In the genomic region with DNA sequence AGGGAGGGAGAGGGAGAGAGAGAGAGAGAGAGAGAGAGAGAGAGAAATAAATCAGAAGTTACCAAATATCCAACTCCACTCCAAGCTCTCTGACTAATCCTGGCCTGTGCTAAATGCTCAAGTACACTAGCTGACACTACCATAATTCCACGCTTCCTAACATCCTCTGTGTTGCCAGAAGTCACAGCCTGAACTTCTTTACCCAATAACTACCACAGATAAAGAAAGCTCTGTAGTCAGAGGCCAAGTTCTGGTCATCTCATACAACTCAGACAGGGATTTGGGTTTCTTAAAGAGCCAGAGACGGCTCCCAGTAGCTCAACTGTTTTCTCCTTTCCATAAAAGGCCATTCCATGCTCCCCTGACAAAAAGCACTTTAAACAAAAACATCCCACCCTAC, we compare ENCODE assay signal across 16 mouse cellular contexts. TPM values are rescaled to one million over a fixed set of nuclear protein-coding genes. Genes with fewer than 3 reads are reported as not detected.
DNase-seq lines count a peak whose midpoint lies in the region; ATAC-seq and TF ChIP-seq lines count a peak whose summit lies in the region.
"Had no signal": no experiment of that assay in that cellular context is flagged by ENCODE, and none has a peak within 500 bp of the region (broad histone marks: within the 10 kb centered on the region; RNA-seq: fewer than 3 reads in every experiment).

No protein-coding gene starts in this region.

- no peak overlapping the region; the same call in 1 of the 2 replicates for H3K27ac ChIP-seq in heart, adult 2 months
- peak overlapping the region; percentile 19; the same call in 1 of the 2 replicates for H3K27ac ChIP-seq in left cerebral cortex, adult 2 months
- 0 out of 2 replicates have a peak overlapping the region, but pooled peaks have one; percentile 22 for H3K27ac ChIP-seq in midbrain, embryonic 16.5 days (ENCODE audit: low read length)
- no peak overlapping the region for H3K27ac ChIP-seq in midbrain, embryonic 10.5 days (replicated peaks)
- H3K27ac ChIP-seq in stomach, embryonic 15.5 days = peak overlapping the region; percentile 23; the same call in 1 of the 2 replicates
- no peak overlapping the region for H3K27ac ChIP-seq in forebrain, embryonic 16.5 days (ENCODE audit: low read length)
- H3K27ac ChIP-seq: embryonic facial prominence, embryonic 15.5 days; forebrain, embryonic 13.5 days; hindbrain, embryonic 14.5 days; neural tube, embryonic 12.5 days had no signal

- H3K27me3 ChIP-seq in heart, adult 2 months (ENCODE audit: control insufficient read depth, insufficient read depth, low read length) = no peaks in the 10 kb centered on the region
- no peaks in the 10 kb centered on the region for H3K27me3 ChIP-seq in midbrain, embryonic 16.5 days (ENCODE audit: control insufficient read depth, insufficient read depth, low read depth, low read length)
- no peaks in the 10 kb centered on the region for H3K27me3 ChIP-seq in midbrain, embryonic 10.5 days (ENCODE audit: low read depth, poor library complexity, severe bottlenecking)
- H3K27me3 ChIP-seq in stomach, embryonic 15.5 days (replicated peaks) = no peaks in the 10 kb centered on the region
- H3K27me3 ChIP-seq in forebrain, embryonic 16.5 days (replicated peaks; ENCODE audit: control insufficient read depth, insufficient read depth, low read length) = no peaks in the 10 kb centered on the region
- H3K27me3 ChIP-seq: embryonic facial prominence, embryonic 15.5 days; forebrain, embryonic 13.5 days; heart, embryonic 12.5 days; neural tube, embryonic 12.5 days had no signal

- no peak for TF ChIP-seq EP300 in heart, adult 2 months (IDR thresholded peaks at IDR 0.05; ENCODE audit: insufficient read depth, low read depth, low read length)

- ATAC-seq in midbrain, embryonic 16.5 days = no peak
- ATAC-seq in stomach, embryonic 15.5 days (ENCODE audit: insufficient read depth, low FRiP score, low read depth) = no peak
- no peak for ATAC-seq in forebrain, embryonic 16.5 days
- ATAC-seq: forebrain, embryonic 13.5 days had no signal

- peaks cover 1% of the 10 kb centered on the region; the same call in 1 of the 2 replicates for H3K79me2 ChIP-seq in heart, adult 2 months (replicated peaks; ENCODE audit: control insufficient read depth, insufficient read depth, low read length)

- 62% methylated on average over 2 of the region's 2 CpGs for WGBS in heart, adult 2 months
- 73% methylated on average over 2 of the region's 2 CpGs for WGBS in midbrain, embryonic 16.5 days
- WGBS in midbrain, embryonic 10.5 days = 92% methylated on average over 2 of the region's 2 CpGs
- 56% methylated on average over 2 of the region's 2 CpGs for WGBS in stomach, embryonic 15.5 days
- 71% methylated on average over 2 of the region's 2 CpGs for WGBS in forebrain, embryonic 16.5 days

- peaks cover 37% of the 10 kb centered on the region for H3K4me1 ChIP-seq in heart, adult 2 months (ENCODE audit: control insufficient read depth, insufficient read depth, low read length)
- peaks cover 16% of the 10 kb centered on the region for H3K4me1 ChIP-seq in midbrain, embryonic 16.5 days (ENCODE audit: control insufficient read depth, insufficient read depth, low read length)
- peaks cover 28% of the 10 kb centered on the region for H3K4me1 ChIP-seq in midbrain, embryonic 10.5 days
- peaks cover 59% of the 10 kb centered on the region for H3K4me1 ChIP-seq in stomach, embryonic 15.5 days
- H3K4me1 ChIP-seq in forebrain, embryonic 16.5 days (replicated peaks; ENCODE audit: control insufficient read depth, insufficient read depth, low read length) = peaks cover 22% of the 10 kb centered on the region

- no peak for TF ChIP-seq POLR2A in heart, adult 2 months (IDR thresholded peaks at IDR 0.05; ENCODE audit: insufficient read depth, low read depth, low read length)

- no peak overlapping the region for H3K9ac ChIP-seq in heart, adult 2 months (ENCODE audit: low read depth, low read length)
- no peak overlapping the region for H3K9ac ChIP-seq in midbrain, embryonic 16.5 days (ENCODE audit: low read depth, low read length)
- H3K9ac ChIP-seq in stomach, embryonic 15.5 days = no peak overlapping the region
- no peak overlapping the region for H3K9ac ChIP-seq in forebrain, embryonic 16.5 days (replicated peaks; ENCODE audit: low read depth, low read length)
- H3K9ac ChIP-seq: embryonic facial prominence, embryonic 15.5 days; forebrain, embryonic 13.5 days; heart, embryonic 12.5 days; hindbrain, embryonic 14.5 days; neural tube, embryonic 12.5 days had no signal

- H3K36me3 ChIP-seq in heart, adult 2 months (ENCODE audit: control insufficient read depth, insufficient read depth, low read length) = peaks cover 6% of the 10 kb centered on the region; the same call in 1 of the 2 replicates
- no peaks in the 10 kb centered on the region for H3K36me3 ChIP-seq in midbrain, embryonic 16.5 days (ENCODE audit: control insufficient read depth, insufficient read depth, low read length)
- peaks cover 33% of the 10 kb centered on the region for H3K36me3 ChIP-seq in midbrain, embryonic 10.5 days
- no peaks in the 10 kb centered on the region for H3K36me3 ChIP-seq in stomach, embryonic 15.5 days
- H3K36me3 ChIP-seq in forebrain, embryonic 16.5 days (ENCODE audit: control insufficient read depth, insufficient read depth) = no peaks in the 10 kb centered on the region
- H3K36me3 ChIP-seq: embryonic facial prominence, embryonic 15.5 days had no signal

- no peak for TF ChIP-seq CTCF in heart, adult 2 months (IDR thresholded peaks at IDR 0.05)
- TF ChIP-seq CTCF in left cerebral cortex, adult 2 months (IDR thresholded peaks at IDR 0.05) = no peak

- DNase-seq in heart, adult 8-10 months (ENCODE audit: low spot score) = peak; percentile 50
- no peak for DNase-seq in heart, adult 2 months
- DNase-seq in left cerebral cortex, adult 2 months (ENCODE audit: extremely low spot score in 1 of 2, low spot score in 2 of 2) = no peak
- no peak for DNase-seq in left cerebral cortex, adult 18-20 months (ENCODE audit: low spot score in 2 of 2)
- DNase-seq in midbrain, embryonic 10.5 days (ENCODE audit: low spot score) = no peak
- DNase-seq: adrenal gland, adult 8-10 months; cerebellum, adult 2 months; right cerebral cortex, postnatal 14 days had no signal

- intact Hi-C loops in heart, adult 2 months (cut with DNase I) = loop anchor here (5.0 kb wide), 1 partner anchor 38 kb away; a partner anchor contains a TSS
- intact Hi-C loops in left cerebral cortex, adult 2 months (cut with DNase I) = no loop called here

- H3K4me2 ChIP-seq in midbrain, embryonic 16.5 days (ENCODE audit: low read length) = no peak overlapping the region
- no peak overlapping the region for H3K4me2 ChIP-seq in stomach, embryonic 15.5 days
- no peak overlapping the region for H3K4me2 ChIP-seq in forebrain, embryonic 16.5 days (ENCODE audit: low read length)
- H3K4me2 ChIP-seq: embryonic facial prominence, embryonic 15.5 days; forebrain, embryonic 13.5 days; heart, embryonic 12.5 days; hindbrain, embryonic 14.5 days; neural tube, embryonic 12.5 days had no signal

- H3K4me3 ChIP-seq in heart, adult 2 months = no peak overlapping the region
- H3K4me3 ChIP-seq in left cerebral cortex, adult 2 months = no peak overlapping the region
- no peak overlapping the region for H3K4me3 ChIP-seq in midbrain, embryonic 16.5 days (ENCODE audit: low read depth, low read length)
- H3K4me3 ChIP-seq in midbrain, embryonic 10.5 days = no peak overlapping the region
- no peak overlapping the region for H3K4me3 ChIP-seq in stomach, embryonic 15.5 days (replicated peaks)
- no peak overlapping the region for H3K4me3 ChIP-seq in forebrain, embryonic 16.5 days (replicated peaks; ENCODE audit: low read length)
- H3K4me3 ChIP-seq: embryonic facial prominence, embryonic 15.5 days; forebrain, embryonic 13.5 days; heart, embryonic 12.5 days; neural tube, embryonic 12.5 days had no signal

- no peaks in the 10 kb centered on the region for H3K9me3 ChIP-seq in midbrain, embryonic 16.5 days (replicated peaks; ENCODE audit: control insufficient read depth, low read length, poor library complexity, severe bottlenecking)
- H3K9me3 ChIP-seq in midbrain, embryonic 10.5 days (replicated peaks) = no peaks in the 10 kb centered on the region
- H3K9me3 ChIP-seq in stomach, embryonic 15.5 days = no peaks in the 10 kb centered on the region
- H3K9me3 ChIP-seq in forebrain, embryonic 16.5 days (ENCODE audit: control insufficient read depth, low read length) = no peaks in the 10 kb centered on the region
- H3K9me3 ChIP-seq: embryonic facial prominence, embryonic 15.5 days; forebrain, embryonic 13.5 days; heart, embryonic 12.5 days; neural tube, embryonic 12.5 days had no signal

RNA-seq across cellular contexts. Expression of a gene that starts 36.9 kb away (rescaled TPM):
- 10 to 100 TPM; 44.5 to 54.2 (median 47.1) TPM for total RNA-seq in heart, adult 8-10 months (2022)
- total RNA-seq in heart, adult 2 months (2021) = 10 to 100 TPM; 46.2 to 53.8 TPM
- polyA plus RNA-seq in heart, adult 2 months (2012; rRNA removed) = 53.1 and 56.7 TPM in 2 replicates
- total RNA-seq in left cerebral cortex, adult 2 months (2021) = 100 to 1,000 TPM; 133 to 148 TPM
- 100 to 1,000 TPM; 123 to 139 TPM for total RNA-seq in left cerebral cortex, adult 18-20 months (2021)
- 42.2 and 43.8 TPM in 2 replicates for polyA plus RNA-seq in midbrain, embryonic 16.5 days (2015; fragmentation: Nextera tagmentation; extraction: Ambion mirVana)
- 45.5 and 46.0 TPM in 2 replicates for polyA plus RNA-seq in midbrain, embryonic 10.5 days (2016; fragmentation: Nextera tagmentation; extraction: Ambion mirVana)
- 55.7 and 57.7 TPM in 2 replicates for polyA plus RNA-seq in stomach, embryonic 15.5 days (2015; fragmentation: Nextera tagmentation; extraction: Ambion mirVana)
- polyA plus RNA-seq in forebrain, embryonic 16.5 days (2015; fragmentation: Nextera tagmentation; extraction: Ambion mirVana) = 41.2 and 43.8 TPM in 2 replicates

RNA-seq across cellular contexts. Expression of a gene that starts 37.7 kb away (rescaled TPM):
- total RNA-seq in heart, adult 8-10 months (2022) = 10 to 100 TPM in 1 of 4 experiments, 1 to 10 TPM in 3; 5.5 to 12.7 (median 7.3) TPM
- total RNA-seq in heart, adult 2 months (2021) = 1 to 10 TPM; 5.7 to 7.6 TPM
- polyA plus RNA-seq in heart, adult 2 months (2012; rRNA removed) = 11.6 and 12.7 TPM in 2 replicates
- 10 to 100 TPM; 14.3 to 14.7 TPM for total RNA-seq in left cerebral cortex, adult 2 months (2021)
- total RNA-seq in left cerebral cortex, adult 18-20 months (2021) = 10 to 100 TPM; 17.6 to 17.7 TPM
- polyA plus RNA-seq in midbrain, embryonic 16.5 days (2015; fragmentation: Nextera tagmentation; extraction: Ambion mirVana) = 17.9 and 20.1 TPM in 2 replicates
- polyA plus RNA-seq in midbrain, embryonic 10.5 days (2016; fragmentation: Nextera tagmentation; extraction: Ambion mirVana) = 62.2 and 73.1 TPM in 2 replicates
- polyA plus RNA-seq in stomach, embryonic 15.5 days (2015; fragmentation: Nextera tagmentation; extraction: Ambion mirVana) = 13.4 and 15.0 TPM in 2 replicates
- 45.8 and 49.2 TPM in 2 replicates for polyA plus RNA-seq in forebrain, embryonic 16.5 days (2015; fragmentation: Nextera tagmentation; extraction: Ambion mirVana)

Comparison
In these comparisons a context has a peak if more than half of its experiments do, and no peak if none do; other contexts are left out.
1. H3K27ac ChIP-seq: peak in left cerebral cortex, adult 2 months (single experiment), midbrain, embryonic 16.5 days (single experiment) and stomach, embryonic 15.5 days (single experiment); none in heart, adult 2 months (single experiment), midbrain, embryonic 10.5 days (single experiment) and forebrain, embryonic 16.5 days (single experiment).